Mouse (Mus musculus): Measurements from ENCODE around the gene Yipf3. TPM values are rescaled to one million over a fixed set of nuclear protein-coding genes. Genes with fewer than 3 reads are reported as not detected.
A peak's percentile ranks its signal among the peaks of the same experiment; 100 is the strongest.

Yipf3 gene
- polyA plus RNA-seq, 1 experiment from 2014 or later: 62.6 TPM

DNA sequence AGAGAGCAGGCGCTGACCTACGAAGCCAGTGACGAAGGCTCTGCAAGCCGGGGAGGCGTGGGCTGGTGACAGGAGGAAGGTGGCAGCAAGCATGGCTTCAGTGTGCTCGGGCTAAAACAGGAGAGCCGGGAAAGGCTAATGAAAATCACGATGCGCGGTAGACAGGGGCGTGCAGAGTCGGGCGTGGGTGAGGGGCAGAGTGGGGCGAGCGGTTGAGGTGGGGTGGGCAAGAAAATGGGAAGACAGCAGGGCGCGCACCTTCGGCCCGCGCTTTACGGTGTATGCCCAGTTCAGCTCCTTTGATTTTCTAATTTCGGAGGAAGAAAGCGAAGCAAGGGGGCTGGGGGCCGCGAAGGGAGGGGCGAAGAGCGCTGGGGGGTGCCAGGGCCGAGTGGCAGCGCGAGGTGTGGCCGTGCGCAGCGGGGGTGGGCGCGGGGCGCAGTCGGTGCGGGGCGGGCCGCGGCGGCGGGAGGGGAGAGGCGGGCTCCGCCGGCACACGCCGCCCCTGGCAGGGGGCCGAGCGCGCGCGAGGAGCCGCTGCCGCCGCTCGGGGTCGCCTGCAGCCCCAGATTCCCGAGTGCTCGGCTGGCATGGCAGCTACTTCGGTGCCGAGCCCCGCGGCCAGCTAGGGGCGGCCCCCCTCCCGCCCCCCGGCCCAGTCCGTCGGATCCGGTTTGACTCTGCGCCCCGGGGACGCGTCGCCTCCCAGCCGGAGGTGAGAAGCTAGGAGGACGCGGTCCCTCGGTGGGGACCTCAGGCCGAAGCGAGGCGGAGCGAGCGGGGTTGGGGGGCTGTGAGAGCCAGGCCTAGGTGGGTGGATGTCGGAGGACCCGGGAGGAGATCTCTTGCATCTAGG, 49.7 kb downstream of the Yipf3 start, which contains the start of gene Dlk2:
TSS of gene Dlk2 (plus strand) at position 58 of the 856 bp plus-strand sequence.
- Histone ChIP-seq H3K4me1 (ENCODE audit: insufficient read depth) (peaks cover 17% of the 10 kb centered on the region), H3K27me3 (ENCODE audit: insufficient read depth, low read length) (peaks cover 55% of the 10 kb centered on the region), H3K9ac (replicated peaks) (0 out of 2 replicates have a peak within 1 kb of the TSS, but pooled peaks have one; percentile 21), H3K27ac (ENCODE audit: low read depth) (no peak within 1 kb of the TSS), H3K4me3 (ENCODE audit: low read depth, low read length) (peak within 1 kb of the TSS; percentile 56), H3K4me2 (ENCODE audit: low read depth, low read length) (peak within 1 kb of the TSS; percentile 88), H3K36me3 (replicated peaks; ENCODE audit: insufficient read depth, low read length) (no peaks in the 10 kb centered on the region), H3K9me3 (ENCODE audit: low read length) (no peaks in the 10 kb centered on the region)
- DNase-seq (no peak), ATAC-seq (no peak)
- WGBS (ENCODE audit: insufficient replicate concordance): under 1% methylated on average over 51 of the region's 86 CpGs
- TF ChIP-seq CTCF (IDR thresholded peaks at IDR 0.05; ENCODE audit: low read depth): no peak
- no peak for TF ChIP-seq EP300 (IDR thresholded peaks at IDR 0.05; ENCODE audit: low read depth)

GRCm38 (mm10) chr17:46298220-46298913, 50.5 kb downstream of the Yipf3 start:
- DNase-seq: peak; percentile 84
- WGBS (ENCODE audit: insufficient replicate concordance): 2% methylated on average over 39 of the region's 48 CpGs
- Histone ChIP-seq H3K36me3 (replicated peaks; ENCODE audit: insufficient read depth, low read length) (no peaks in the 10 kb centered on the region), H3K9me3 (ENCODE audit: low read length) (no peaks in the 10 kb centered on the region), H3K27ac (ENCODE audit: low read depth) (no peak overlapping the region), H3K9ac (replicated peaks) (no peak overlapping the region), H3K4me3 (ENCODE audit: low read depth, low read length) (peak overlapping the region; percentile 56), H3K4me2 (ENCODE audit: low read depth, low read length) (peak overlapping the region; percentile 88), H3K27me3 (ENCODE audit: insufficient read depth, low read length) (peaks cover 53% of the 10 kb centered on the region), H3K4me1 (ENCODE audit: insufficient read depth) (peaks cover 17% of the 10 kb centered on the region)
- TF ChIP-seq CTCF (IDR thresholded peaks at IDR 0.05; ENCODE audit: low read depth) (peak; percentile 91), EP300 (IDR thresholded peaks at IDR 0.05; ENCODE audit: low read depth) (no peak)
- ATAC-seq: peak; percentile 80

DNA sequence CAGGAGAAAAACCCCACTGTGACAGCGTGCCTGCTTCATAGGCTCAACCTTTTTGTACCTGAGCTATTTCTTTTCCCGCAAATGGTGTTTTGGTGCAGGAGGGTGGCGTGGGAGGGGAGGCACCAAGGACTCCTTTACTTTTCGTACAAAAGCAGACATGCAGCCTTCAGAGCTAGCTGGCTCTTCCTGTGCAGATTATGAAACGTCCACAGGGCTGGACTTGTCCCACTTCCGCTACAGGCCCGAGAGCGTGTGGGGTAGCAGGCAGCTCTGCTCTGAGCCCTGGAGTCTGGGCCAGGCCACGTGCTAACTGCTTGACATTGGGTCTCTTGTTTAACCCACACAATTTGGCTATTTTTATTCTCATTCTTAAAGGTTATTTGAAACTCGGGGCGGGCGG, 54.0 kb downstream of the Yipf3 start:
- 60% methylated on average over 12 of the region's 12 CpGs for WGBS (ENCODE audit: insufficient replicate concordance)
- Histone ChIP-seq H3K36me3 (replicated peaks; ENCODE audit: insufficient read depth, low read length) (0 out of 2 replicates have a peak, but pooled peaks cover 2% of the 10 kb centered on the region), H3K27me3 (ENCODE audit: insufficient read depth, low read length) (peaks cover 28% of the 10 kb centered on the region), H3K4me2 (ENCODE audit: low read depth, low read length) (no peak overlapping the region), H3K9me3 (ENCODE audit: low read length) (no peaks in the 10 kb centered on the region), H3K4me3 (ENCODE audit: low read depth, low read length) (no peak overlapping the region), H3K27ac (ENCODE audit: low read depth) (no peak overlapping the region), H3K4me1 (ENCODE audit: insufficient read depth) (peaks cover 17% of the 10 kb centered on the region), H3K9ac (replicated peaks) (no peak overlapping the region)
- ATAC-seq (no peak), DNase-seq (no peak)
- no peak for TF ChIP-seq CTCF (IDR thresholded peaks at IDR 0.05; ENCODE audit: low read depth)

MicroRNA genes within 50 kb of the gene (microRNA counts, 519-probe panel; counts per million panel counts)
- not detected for microRNA mmu-miR-693-3p
- not detected for microRNA mmu-miR-693-5p

Small RNA genes within 50 kb of the gene (microRNA-seq; reads per million reads assigned to microRNA genes)
- gene Mir693: not detected

Other genes with a start within 250 kb of the Yipf3 start
- gene Vegfa, start 215.7 kb upstream of the Yipf3 start, polyA plus RNA-seq (2015; fragmentation: Nextera tagmentation; extraction: Ambion mirVana): 2.8 and 3.1 TPM in 2 replicates
- gene Mrps18a, start 137.1 kb upstream of the Yipf3 start, polyA plus RNA-seq (2015; fragmentation: Nextera tagmentation; extraction: Ambion mirVana): 52.0 and 55.6 TPM in 2 replicates
- 1.7 and 1.8 TPM in 2 replicates for gene Rsph9, start 103.9 kb upstream of the Yipf3 start, polyA plus RNA-seq (2015; fragmentation: Nextera tagmentation; extraction: Ambion mirVana)
- 25.0 and 25.3 TPM in 2 replicates for gene Mad2l1bp, start 94.5 kb upstream of the Yipf3 start, polyA plus RNA-seq (2015; fragmentation: Nextera tagmentation; extraction: Ambion mirVana)
- 23.4 and 27.5 TPM in 2 replicates for gene Gtpbp2, start 87.0 kb upstream of the Yipf3 start, polyA plus RNA-seq (2015; fragmentation: Nextera tagmentation; extraction: Ambion mirVana)
- gene Polh, start 45.4 kb upstream of the Yipf3 start, polyA plus RNA-seq (2015; fragmentation: Nextera tagmentation; extraction: Ambion mirVana): 6.9 and 8.9 TPM in 2 replicates
- 7.4 and 8.7 TPM in 2 replicates for gene Xpo5, start 45.3 kb upstream of the Yipf3 start, polyA plus RNA-seq (2015; fragmentation: Nextera tagmentation; extraction: Ambion mirVana)
- gene Polr1c, start within 50 bp of the Yipf3 start, polyA plus RNA-seq (2015; fragmentation: Nextera tagmentation; extraction: Ambion mirVana): 23.9 and 24.8 TPM in 2 replicates
- gene Lrrc73, start 5.5 kb downstream of the Yipf3 start, polyA plus RNA-seq (2015; fragmentation: Nextera tagmentation; extraction: Ambion mirVana): 0.12 TPM in 1 of 2 replicates, not detected in the other
- 5.6 and 6.2 TPM in 2 replicates for gene Tjap1, start 34.9 kb downstream of the Yipf3 start, polyA plus RNA-seq (2015; fragmentation: Nextera tagmentation; extraction: Ambion mirVana)
- gene Dlk2, start 49.3 kb downstream of the Yipf3 start, polyA plus RNA-seq (2015; fragmentation: Nextera tagmentation; extraction: Ambion mirVana): not detected in 2 replicates
- gene Abcc10, start 80.3 kb downstream of the Yipf3 start, polyA plus RNA-seq (2015; fragmentation: Nextera tagmentation; extraction: Ambion mirVana): 1.5 TPM in 2 replicates
- gene Zfp318, start 135.7 kb downstream of the Yipf3 start, polyA plus RNA-seq (2015; fragmentation: Nextera tagmentation; extraction: Ambion mirVana): 1.6 and 2.2 TPM in 2 replicates
- gene Crip3, start 180.8 kb downstream of the Yipf3 start, polyA plus RNA-seq (2015; fragmentation: Nextera tagmentation; extraction: Ambion mirVana): not detected in 2 replicates
- gene Slc22a7, start 190.4 kb downstream of the Yipf3 start, polyA plus RNA-seq (2015; fragmentation: Nextera tagmentation; extraction: Ambion mirVana): 0.18 and 0.34 TPM in 2 replicates
- gene Ttbk1, start 239.6 kb downstream of the Yipf3 start, polyA plus RNA-seq (2015; fragmentation: Nextera tagmentation; extraction: Ambion mirVana): not detected in 2 replicates
- 7.4 and 8.6 TPM in 2 replicates for gene Dnph1, start 248.6 kb downstream of the Yipf3 start, polyA plus RNA-seq (2015; fragmentation: Nextera tagmentation; extraction: Ambion mirVana)